Mouse (Mus musculus) kidney, adult 2 months (tissue): ENCODE measurements around the gene Ulk4. TPM values are rescaled to one million over a fixed set of nuclear protein-coding genes. Genes with fewer than 3 reads are reported as not detected.

Source experiments
- DNase-seq: peaks from one replicate; pipeline ENCODE4 v3.0.0; 2021
- H3K27ac ChIP-seq: fragments of 200-500 bp; 2 replicates; pipeline ENCODE4 v1.5.1; 2012; ENCODE audit warnings: low read depth, low read length, control low read depth, inconsistent platforms; ENCODE audit not compliant: insufficient read depth
- H3K27me3 ChIP-seq: fragments of 200-500 bp; replicated peaks from 2 replicates; pipeline ENCODE4 v1.6.1; 2012; ENCODE audit warnings: mild to moderate bottlenecking, moderate library complexity, low read length, inconsistent platforms; ENCODE audit not compliant: control insufficient read depth, insufficient read depth
- H3K36me3 ChIP-seq: fragments of 200-500 bp; 2 replicates; pipeline ENCODE4 v1.6.1; 2012; ENCODE audit warnings: mild to moderate bottlenecking, moderate library complexity, low read length, inconsistent platforms; ENCODE audit not compliant: control insufficient read depth, insufficient read depth
- H3K4me1 ChIP-seq: fragments of 200-500 bp; 2 replicates; pipeline ENCODE4 v1.6.1; 2011; ENCODE audit warnings: low read length; ENCODE audit not compliant: control insufficient read depth, insufficient read depth
- H3K4me3 ChIP-seq: fragments of 200-500 bp; 2 replicates; pipeline ENCODE4 v1.5.1; 2011; ENCODE audit warnings: mild to moderate bottlenecking, low read depth, low read length, control low read depth; ENCODE audit not compliant: insufficient read depth
- CTCF ChIP-seq: fragments of 200-500 bp; conservative IDR thresholded peaks from 2 replicates; pipeline ENCODE4 v1.5.1; 2011; ENCODE audit warnings: low read depth, mild to moderate bottlenecking, control low read depth, low read length, moderate library complexity, mixed read lengths; ENCODE audit not compliant: insufficient read depth, insufficient read length
- POLR2A ChIP-seq: fragments of 200-500 bp; IDR thresholded peaks from one replicate; pipeline ENCODE4 v1.6.1; 2011; ENCODE audit warnings: low read depth, low read length, control low read depth
- WGBS: fragments of 180-500 bp; shearing (Covaris S2); methylation state at CpG from one replicate; pipeline ENCODE4 v1.1.7; 2018; 5-methylcytosine and 5-hydroxymethylcytosine counted together
- polyA plus RNA-seq: library from polyadenylated mRNA; depleted of rRNA; stranded (reverse); fragments of >200 nt; gene quantifications from 2 replicates; pipeline ENCODE4 v1.2.3, GENCODE M21; 2012; rRNA removed

The Ulk4 gene
- polyA plus RNA-seq, result 1.9 and 4.8 TPM in 2 replicates

GRCm38 (mm10) chr9:121277118-121278060 is at the start of gene Ulk4:
Gene Ulk4, minus strand, starts transcription at chr9:121277197.
- peak; percentile 97 for DNase-seq
- Histone ChIP-seq H3K4me3 (peak within 1 kb of the TSS; percentile 64), H3K27ac (peak within 1 kb of the TSS; percentile 47; the same call in 1 of the 2 replicates), H3K27me3 (no peaks in the 10 kb centered on the region), H3K36me3 (no peaks in the 10 kb centered on the region), H3K4me1 (no peaks in the 10 kb centered on the region)
- TF ChIP-seq CTCF, result no peak
- WGBS, result under 1% methylated on average over 59 of the region's 59 CpGs

DNA sequence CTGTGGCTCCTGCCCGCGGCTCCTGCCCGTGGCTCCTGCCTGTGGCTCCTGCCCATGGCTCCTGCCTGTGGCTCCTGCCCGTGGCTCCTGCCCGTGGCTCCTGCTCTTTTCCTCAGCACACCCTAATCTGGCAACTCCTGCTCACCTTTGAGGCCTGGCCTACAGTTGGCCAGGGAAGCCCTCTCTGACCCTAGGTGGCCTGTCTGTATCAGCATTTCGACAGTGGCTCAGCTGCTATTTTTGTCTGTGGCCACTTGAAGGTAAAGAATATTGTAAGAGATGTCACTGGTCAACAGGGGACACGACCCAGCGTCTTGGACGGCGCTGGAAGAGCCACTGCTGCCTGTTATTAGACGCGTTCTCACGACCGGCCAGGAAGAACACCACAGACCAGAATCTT is 45.0 kb upstream of the Ulk4 start:
- 96% methylated on average over 14 of the region's 14 CpGs for WGBS
- H3K4me3 ChIP-seq, result no peak overlapping the region
- no peaks in the 10 kb centered on the region for H3K27me3 ChIP-seq
- H3K27ac ChIP-seq, result no peak overlapping the region
- TF ChIP-seq POLR2A, result no peak
- no peak for TF ChIP-seq CTCF
- peaks cover 9% of the 10 kb centered on the region for H3K4me1 ChIP-seq
- DNase-seq, result no peak
- no peaks in the 10 kb centered on the region for H3K36me3 ChIP-seq

DNA sequence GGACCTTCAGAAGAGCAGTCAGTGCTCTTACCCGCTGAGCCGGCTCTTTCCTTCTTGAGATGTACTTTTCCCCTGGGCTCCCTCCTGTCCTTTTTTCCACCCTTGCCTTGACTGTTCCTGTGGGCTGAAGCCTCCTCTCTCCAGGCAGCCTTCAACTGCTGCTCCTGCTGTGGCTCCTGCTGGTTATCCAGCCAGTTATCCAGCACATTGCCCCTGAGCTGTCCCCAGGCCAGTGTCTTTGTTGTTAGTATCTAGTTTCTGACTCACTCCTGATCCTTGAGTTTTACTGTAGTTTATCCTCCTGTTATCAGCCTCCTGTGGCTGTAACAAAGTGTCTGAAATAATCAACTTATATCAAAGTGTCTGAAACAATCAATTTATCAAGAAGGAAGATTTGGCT is 44.1 kb upstream of the Ulk4 start:
- Histone ChIP-seq H3K36me3 (no peaks in the 10 kb centered on the region), H3K27me3 (no peaks in the 10 kb centered on the region), H3K27ac (no peak overlapping the region), H3K4me3 (no peak overlapping the region), H3K4me1 (peaks cover 11% of the 10 kb centered on the region)
- DNase-seq, result no peak
- no peak for TF ChIP-seq POLR2A
- TF ChIP-seq CTCF, result no peak
- 98% methylated on average over 2 of the region's 2 CpGs for WGBS

- DNase-seq, result no peak
- no peaks in the 10 kb centered on the region for H3K36me3 ChIP-seq
- no peaks in the 10 kb centered on the region for H3K27me3 ChIP-seq
- H3K27ac ChIP-seq, result no peak overlapping the region
- 70% methylated on average over 2 of the region's 2 CpGs for WGBS
- H3K4me3 ChIP-seq, result no peak overlapping the region
- H3K4me1 ChIP-seq, result peaks cover 14% of the 10 kb centered on the region
- no peak for TF ChIP-seq CTCF
Measured at GRCm38 (mm10) chr9:121320433-121320832, 43.4 kb upstream of the Ulk4 start.

DNA sequence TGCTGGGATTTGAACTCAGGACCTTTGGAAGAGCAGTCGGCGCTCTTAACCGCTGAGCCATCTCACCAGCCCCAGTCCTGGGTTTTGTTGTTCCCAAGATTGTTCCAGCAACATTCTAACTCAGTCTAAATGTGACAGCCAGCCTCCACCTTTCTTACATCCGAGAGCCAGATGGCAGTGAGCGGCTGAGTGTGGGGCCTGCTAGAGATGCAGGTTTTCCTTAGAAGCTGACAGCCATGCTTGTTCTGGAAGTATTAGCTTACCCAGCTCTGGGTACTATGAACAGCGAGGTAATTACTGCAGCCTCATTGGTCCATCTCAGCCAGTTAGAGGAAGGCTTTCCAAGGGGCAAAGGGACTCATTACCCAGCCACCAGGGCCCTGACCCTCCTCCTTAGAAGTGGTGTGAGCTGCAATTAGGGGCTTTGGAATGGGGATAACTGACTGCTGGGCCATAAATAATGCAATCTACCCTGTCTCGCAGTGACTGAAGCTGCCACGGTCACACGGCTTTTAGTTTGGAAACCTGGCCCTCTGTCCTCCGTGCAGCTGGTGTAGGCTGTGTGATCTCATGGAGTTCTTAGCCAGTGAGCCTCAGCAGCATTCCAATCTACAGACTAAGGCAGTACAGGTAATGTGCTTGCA is 42.4 kb upstream of the Ulk4 start:
- TF ChIP-seq CTCF, result no peak
- H3K4me1 ChIP-seq, result peaks cover 18% of the 10 kb centered on the region
- H3K36me3 ChIP-seq, result no peaks in the 10 kb centered on the region
- H3K27ac ChIP-seq, result no peak overlapping the region
- no peaks in the 10 kb centered on the region for H3K27me3 ChIP-seq
- WGBS, result 78% methylated on average over 10 of the region's 10 CpGs
- no peak for DNase-seq
- no peak overlapping the region for H3K4me3 ChIP-seq

GRCm38 (mm10) chr9:121316621-121317405 is 39.8 kb upstream of the Ulk4 start:
- no peaks in the 10 kb centered on the region for H3K36me3 ChIP-seq
- 40% methylated on average over 12 of the region's 12 CpGs for WGBS
- H3K4me3 ChIP-seq, result no peak overlapping the region
- peaks cover 34% of the 10 kb centered on the region for H3K4me1 ChIP-seq
- peak; percentile 61 for DNase-seq
- no peaks in the 10 kb centered on the region for H3K27me3 ChIP-seq
- TF ChIP-seq CTCF (peak; percentile 28; the same call in 1 of the 2 replicates), POLR2A (no peak)
- peak overlapping the region; percentile 33 for H3K27ac ChIP-seq

GRCm38 (mm10) chr9:121315901-121316595 is 39.1 kb upstream of the Ulk4 start:
- H3K4me1 ChIP-seq, result peaks cover 35% of the 10 kb centered on the region
- H3K27ac ChIP-seq, result 0 out of 2 replicates have a peak overlapping the region, but pooled peaks have one; percentile 4
- no peaks in the 10 kb centered on the region for H3K36me3 ChIP-seq
- H3K4me3 ChIP-seq, result no peak overlapping the region
- no peak for DNase-seq
- no peaks in the 10 kb centered on the region for H3K27me3 ChIP-seq
- TF ChIP-seq POLR2A (no peak), CTCF (no peak)
- 78% methylated on average over 4 of the region's 4 CpGs for WGBS
